Mouse (Mus musculus): ENCODE results near the gene Opa3. TPM values are rescaled to one million over a fixed set of nuclear protein-coding genes. Genes with fewer than 3 reads are reported as not detected.

The Opa3 gene
- total RNA-seq, 2 experiments from 2014 or later = 53.4 to 57.7 TPM

GRCm38 (mm10) chr7:19301461-19302263, 73.5 kb downstream of the Opa3 start:
- no peak for DNase-seq
- intact Hi-C loops (cut with DNase I) = no loop called here

- DNase-seq = no peak
- intact Hi-C loops (cut with DNase I) = no loop called here
Observed at GRCm38 (mm10) chr7:19302264-19303045, 74.3 kb downstream of the Opa3 start.

GRCm38 (mm10) chr7:19303046-19303305, 74.8 kb downstream of the Opa3 start:
- intact Hi-C loops (cut with DNase I) = no loop called here

DNA sequence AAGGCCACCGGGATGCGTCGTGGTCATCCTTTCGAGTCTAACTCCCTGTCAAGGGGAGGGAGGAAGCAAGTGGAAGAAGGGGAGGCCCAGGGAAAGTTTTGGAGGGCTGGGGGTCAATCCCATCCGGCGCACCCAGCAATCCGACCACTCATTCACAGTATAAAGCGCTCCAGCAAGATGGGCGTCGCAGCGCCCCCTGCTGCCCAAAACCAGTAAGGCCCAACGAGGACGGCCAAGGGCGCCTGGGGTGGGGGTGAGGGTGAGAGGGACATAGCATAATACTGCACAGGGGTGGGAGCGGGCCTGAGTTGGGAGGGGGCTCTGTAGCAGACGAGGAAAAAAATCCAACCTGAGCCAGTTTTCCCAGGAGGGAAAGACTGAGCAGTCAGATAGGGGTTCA, 75.6 kb downstream of the Opa3 start:
- intact Hi-C loops (cut with DNase I) = no loop called here
- DNase-seq = peak; percentile 83 to 91

More at GRCm38 (mm10) chr7:19303046-19303305, 74.8 kb downstream of the Opa3 start:
- DNase-seq = no peak

DNA sequence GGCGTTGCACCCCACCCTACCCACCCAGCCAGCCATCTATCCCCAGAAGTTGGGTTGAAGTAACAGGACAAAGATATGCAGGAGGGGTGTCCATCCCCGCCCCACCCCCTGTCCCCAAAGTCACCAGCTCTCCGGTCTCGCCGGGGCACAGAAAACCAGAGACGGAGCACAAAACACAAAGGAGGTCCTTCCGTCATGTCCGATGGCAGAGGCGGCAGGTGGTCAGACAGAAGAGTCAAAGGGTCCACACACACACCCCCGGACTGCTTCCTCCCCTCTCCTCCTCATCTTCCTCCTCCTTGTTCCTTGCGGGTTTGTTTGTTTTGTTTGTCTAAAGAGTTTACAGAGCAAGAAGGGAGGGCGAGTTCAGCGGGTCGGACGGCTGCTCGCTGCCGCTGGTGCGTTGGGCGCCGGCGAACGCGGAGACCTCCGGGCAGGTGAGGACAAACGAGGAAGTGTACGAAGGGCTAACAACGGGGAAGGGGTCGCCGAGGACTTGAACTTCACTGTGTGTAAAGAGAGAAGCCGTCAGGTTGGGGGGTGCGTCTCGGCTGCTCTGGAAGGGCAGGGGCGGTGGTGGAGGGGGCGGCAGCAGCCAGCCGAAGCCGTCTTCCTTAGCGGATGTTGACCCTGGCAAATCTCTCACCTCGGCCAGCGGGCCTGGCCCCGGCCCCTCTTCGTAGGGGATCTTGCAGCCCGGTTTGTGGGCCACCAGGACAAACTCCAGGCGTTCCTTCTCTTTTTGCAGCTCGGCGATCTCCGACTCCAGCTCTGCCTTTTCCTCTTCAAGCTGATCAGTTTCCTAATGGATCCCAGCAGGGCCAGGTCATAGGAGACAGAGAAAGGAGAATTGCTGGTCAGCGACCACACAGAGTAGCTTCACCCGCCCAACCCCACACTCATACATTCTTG, 76.6 kb downstream of the Opa3 start:
- no peak for DNase-seq
- intact Hi-C loops (cut with DNase I) = no loop called here

GRCm38 (mm10) chr7:19305413-19305735, 77.2 kb downstream of the Opa3 start:
- intact Hi-C loops (cut with DNase I) = no loop called here

More at GRCm38 (mm10) chr7:19305413-19305735, 77.2 kb downstream of the Opa3 start:
- no peak for DNase-seq

Small RNAs within 50 kb of the gene (microRNA-seq; reads per million reads assigned to microRNA genes)
- gene Mir330 = 314 to 481 reads per million in 2 experiments

Other genes starting within 250 kb of the Opa3 start
- gene Nanos2, start 240.9 kb upstream of the Opa3 start, total RNA-seq (2021) = not detected
- 1 to 10 TPM; 1.7 to 2.4 TPM for gene Mypop, start 237.1 kb upstream of the Opa3 start, total RNA-seq (2021)
- gene Irf2bp1, start 224.3 kb upstream of the Opa3 start, total RNA-seq (2021) = 10 to 100 TPM; 24.5 to 29.5 TPM
- not detected for gene Foxa3, start 204.8 kb upstream of the Opa3 start, total RNA-seq (2021)
- 10 to 100 TPM; 58.3 to 60.9 TPM for gene Sympk, start 204.0 kb upstream of the Opa3 start, total RNA-seq (2021)
- gene Rsph6a, start 173.6 kb upstream of the Opa3 start, total RNA-seq (2021) = not detected
- 10 to 100 TPM; 48.4 to 50.7 TPM for gene Dmwd, start 152.1 kb upstream of the Opa3 start, total RNA-seq (2021)
- 100 to 1,000 TPM; 288 to 299 TPM for gene Dmpk, start 144.5 kb upstream of the Opa3 start, total RNA-seq (2021)
- gene Six5, start 133.7 kb upstream of the Opa3 start, total RNA-seq (2021) = 10 to 100 TPM in 1 of 2 experiments, 1 to 10 TPM in 1; 7.9 to 11.2 TPM
- gene Gm4969, start 110.0 kb upstream of the Opa3 start, total RNA-seq (2021) = under 1 TPM; 0.07 to 0.19 TPM
- gene Fbxo46, start 108.5 kb upstream of the Opa3 start, total RNA-seq (2021) = 1 to 10 TPM; 5.5 to 7.6 TPM
- gene Qpctl, start 79.0 kb upstream of the Opa3 start, total RNA-seq (2021) = 1 to 10 TPM; 6.4 to 8.2 TPM
- gene Snrpd2, start 78.6 kb upstream of the Opa3 start, total RNA-seq (2021) = 10 to 100 TPM; 77.1 to 81.0 TPM
- gene Gipr, start 62.2 kb upstream of the Opa3 start, total RNA-seq (2021) = under 1 TPM; 0.50 to 0.69 TPM
- gene Eml2, start 51.9 kb upstream of the Opa3 start, total RNA-seq (2021) = 10 to 100 TPM; 47.8 to 56.5 TPM
- 10 to 100 TPM; 11.4 to 11.8 TPM for gene Gpr4, start 15.8 kb upstream of the Opa3 start, total RNA-seq (2021)
- gene Vasp, start 43.5 kb downstream of the Opa3 start, total RNA-seq (2021) = 10 to 100 TPM; 84.0 to 98.6 TPM
- gene Ppm1n, start 51.7 kb downstream of the Opa3 start, total RNA-seq (2021) = under 1 TPM in 1 of 2 experiments, not detected in 1; 0.67 TPM
- gene Rtn2, start 54.3 kb downstream of the Opa3 start, total RNA-seq (2021) = 10 to 100 TPM; 67.9 to 82.8 TPM
- gene Fosb, start 81.7 kb downstream of the Opa3 start, total RNA-seq (2021) = under 1 TPM; 0.48 to 0.60 TPM
- 10 to 100 TPM; 40.1 to 43.2 TPM for gene Ercc1, start 116.4 kb downstream of the Opa3 start, total RNA-seq (2021)
- 10 to 100 TPM in 1 of 2 experiments, 1 to 10 TPM in 1; 8.2 to 11.0 TPM for gene Cd3eap, start 131.1 kb downstream of the Opa3 start, total RNA-seq (2021)
- gene Ppp1r13l, start 131.4 kb downstream of the Opa3 start, total RNA-seq (2021) = 10 to 100 TPM; 23.1 to 40.1 TPM
- gene Ercc2, start 153.7 kb downstream of the Opa3 start, total RNA-seq (2021) = 10 to 100 TPM; 10.3 to 12.3 TPM
- gene Klc3, start 175.8 kb downstream of the Opa3 start, total RNA-seq (2021) = under 1 TPM; 0.26 to 0.55 TPM
- 1,000 to 10,000 TPM; 3,255 to 3,362 TPM for gene Ckm, start 176.4 kb downstream of the Opa3 start, total RNA-seq (2021)
- gene Mark4, start 230.5 kb downstream of the Opa3 start, total RNA-seq (2021) = 10 to 100 TPM; 26.6 to 26.8 TPM
- gene Exoc3l2, start 235.0 kb downstream of the Opa3 start, total RNA-seq (2021) = 1 to 10 TPM in 1 of 2 experiments, under 1 TPM in 1; 0.81 to 1.0 TPM

Measured in heart, postnatal 10 days (tissue).